Mouse (Mus musculus) spleen, postnatal 14 days (tissue): Measurements from ENCODE around the gene Akain1.

Experiments used
- DNase-seq, 2 experiments: peaks; one replicate each; pipeline ENCODE4 v3.0.0; 2021 to 2022; ENCODE audit warnings: low spot score in 2 of 2

Akain1 gene

DNA sequence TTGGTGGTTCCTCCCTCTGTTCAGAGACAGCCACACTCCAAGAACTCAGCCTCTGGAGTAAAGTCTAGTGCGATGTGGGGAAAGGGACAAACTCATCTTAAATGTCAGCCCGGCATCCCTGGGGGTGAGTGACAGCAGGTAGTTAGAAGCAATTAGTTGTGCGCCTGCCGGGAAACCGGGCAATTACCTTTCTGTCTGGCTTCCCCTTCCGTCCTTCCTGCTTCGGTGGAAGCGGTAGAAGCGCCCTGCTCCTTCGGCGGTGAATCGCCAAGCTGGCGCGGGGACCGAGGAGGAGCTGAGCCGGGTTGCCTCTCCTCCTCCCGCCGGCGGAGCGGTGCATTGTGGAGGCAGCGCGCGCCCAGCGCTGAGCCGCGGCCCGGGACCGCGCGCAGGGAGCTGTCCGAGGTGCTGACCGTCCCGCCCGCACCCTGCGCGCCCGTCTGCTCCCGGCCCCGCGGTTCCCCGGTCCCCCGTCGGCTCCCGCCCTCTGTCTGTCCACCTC lies at the start of gene Akain1:
Gene Akain1 (plus strand): TSS at position 337 of the 502 bp plus-strand sequence.
- peak; percentile 22 to 41 for DNase-seq

DNA sequence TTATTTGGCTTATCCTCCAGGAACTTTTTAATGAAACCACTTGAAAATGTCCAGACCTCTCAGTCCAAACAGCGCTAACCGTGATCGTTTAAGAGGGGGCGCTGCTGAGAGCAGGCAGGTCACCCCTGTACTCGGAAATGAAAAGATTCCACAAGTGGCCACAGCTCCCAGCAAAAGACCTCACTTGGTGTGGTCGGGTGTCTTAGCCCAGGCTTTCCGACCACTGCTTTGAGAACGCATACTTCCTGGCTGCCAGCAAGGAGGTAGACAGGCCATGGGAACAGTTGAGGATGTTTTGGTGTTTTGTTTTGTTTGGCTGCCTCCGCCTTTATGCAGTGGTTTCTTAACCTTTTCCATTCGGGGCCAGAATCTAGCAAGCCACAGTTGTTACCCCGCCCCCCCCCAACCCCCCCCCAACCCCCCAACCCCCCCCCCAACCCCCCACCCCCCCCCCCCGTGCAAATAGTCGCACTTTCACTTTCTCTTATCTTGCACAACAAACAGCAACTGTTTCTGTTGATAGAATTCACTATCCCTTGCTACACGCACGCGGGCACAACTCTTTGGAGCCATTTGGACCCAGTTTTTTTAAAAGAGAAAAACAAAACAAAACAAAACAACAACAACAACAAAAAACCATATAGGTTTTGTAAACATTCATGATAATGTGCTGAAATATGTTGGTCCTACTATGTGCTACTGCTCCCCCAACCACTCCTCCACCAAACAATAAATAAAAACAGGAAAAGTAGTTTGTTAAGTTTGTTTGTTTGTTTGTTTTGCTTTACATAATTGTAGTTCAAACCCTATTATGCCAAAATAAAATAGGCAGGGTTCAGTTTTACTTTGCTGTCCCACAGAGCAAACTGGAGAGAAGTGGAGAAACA lies 42.7 kb upstream of the Akain1 start:
- DNase-seq, result peak in 1 of 2 experiments; percentile 32

DNA sequence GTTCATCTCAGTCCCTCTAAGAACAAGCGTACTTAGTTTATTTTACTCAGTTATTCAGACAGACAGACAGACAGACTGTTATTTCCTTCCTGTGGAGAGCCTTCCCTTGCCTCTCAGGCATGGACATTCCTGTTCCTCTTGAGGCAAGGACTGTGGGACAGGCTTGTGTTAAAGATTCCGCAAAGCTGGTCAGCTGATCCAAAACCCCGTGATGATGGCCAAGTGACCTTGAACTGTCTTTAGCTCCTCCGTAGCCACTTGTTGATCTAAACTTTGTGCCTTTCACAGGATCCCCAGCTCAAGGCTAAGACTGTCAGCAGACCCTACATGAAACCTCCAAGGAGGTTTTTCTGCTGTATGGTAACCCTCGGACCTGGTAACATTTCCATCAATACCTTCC lies 42.0 kb upstream of the Akain1 start:
- DNase-seq, result no peak

DNA sequence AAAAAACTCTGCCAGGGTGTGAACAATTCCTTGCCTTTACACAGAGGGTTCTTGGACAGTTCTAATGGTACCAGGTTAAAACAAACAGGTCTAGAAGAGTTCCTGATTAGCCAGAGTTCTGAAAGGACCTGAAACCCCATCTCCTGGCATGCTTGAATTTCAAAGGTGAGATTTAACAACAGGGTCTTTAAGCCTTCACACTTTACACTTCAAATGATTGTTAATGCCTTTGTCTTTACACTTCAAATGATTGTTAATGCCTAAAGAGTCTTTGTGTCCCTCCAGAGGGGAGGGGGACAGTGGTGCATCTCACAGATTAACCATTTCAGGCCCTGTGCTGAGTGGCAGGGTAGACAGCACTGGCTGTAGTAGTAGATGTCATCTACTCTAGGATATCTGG lies 41.0 kb upstream of the Akain1 start:
- no peak for DNase-seq

DNA sequence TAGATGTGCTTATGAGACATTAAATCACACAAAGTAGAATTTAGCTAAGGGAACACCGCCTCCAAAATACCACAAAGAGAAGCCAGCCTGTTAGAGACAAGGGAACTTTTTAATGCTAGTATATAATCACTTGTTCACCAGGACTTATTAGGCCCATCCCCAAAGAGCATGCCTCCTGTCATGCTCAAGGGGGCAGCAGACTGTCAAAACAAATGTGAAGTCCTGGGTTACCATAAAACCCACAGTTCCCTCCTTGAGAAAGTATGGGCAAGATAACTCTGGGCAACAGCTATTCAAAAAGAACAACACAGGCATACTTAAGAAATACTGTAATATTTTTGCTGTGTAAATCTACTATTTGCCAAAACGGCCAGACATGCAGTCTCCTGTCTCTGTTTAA lies 38.0 kb upstream of the Akain1 start:
- DNase-seq, result no peak

DNA sequence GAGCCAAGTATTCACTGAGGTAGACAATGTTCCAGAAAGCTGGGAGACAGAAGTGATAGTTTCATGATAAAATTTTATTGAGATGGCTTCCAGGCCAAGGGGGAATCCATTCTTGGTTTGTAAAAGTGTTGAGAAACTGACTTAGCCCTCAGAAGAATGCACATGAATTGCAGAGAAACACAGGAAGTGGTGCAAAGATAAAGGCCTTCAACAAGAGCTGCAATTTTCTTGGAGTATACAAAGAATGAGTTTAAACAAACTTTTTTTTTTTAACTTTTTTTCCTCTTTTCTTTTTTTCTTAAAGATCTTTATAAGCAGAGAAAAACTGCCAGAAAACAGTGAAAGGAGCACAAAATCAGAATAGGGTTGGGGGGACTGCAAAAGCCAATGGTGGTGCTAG lies 23.0 kb upstream of the Akain1 start:
- no peak for DNase-seq

DNA sequence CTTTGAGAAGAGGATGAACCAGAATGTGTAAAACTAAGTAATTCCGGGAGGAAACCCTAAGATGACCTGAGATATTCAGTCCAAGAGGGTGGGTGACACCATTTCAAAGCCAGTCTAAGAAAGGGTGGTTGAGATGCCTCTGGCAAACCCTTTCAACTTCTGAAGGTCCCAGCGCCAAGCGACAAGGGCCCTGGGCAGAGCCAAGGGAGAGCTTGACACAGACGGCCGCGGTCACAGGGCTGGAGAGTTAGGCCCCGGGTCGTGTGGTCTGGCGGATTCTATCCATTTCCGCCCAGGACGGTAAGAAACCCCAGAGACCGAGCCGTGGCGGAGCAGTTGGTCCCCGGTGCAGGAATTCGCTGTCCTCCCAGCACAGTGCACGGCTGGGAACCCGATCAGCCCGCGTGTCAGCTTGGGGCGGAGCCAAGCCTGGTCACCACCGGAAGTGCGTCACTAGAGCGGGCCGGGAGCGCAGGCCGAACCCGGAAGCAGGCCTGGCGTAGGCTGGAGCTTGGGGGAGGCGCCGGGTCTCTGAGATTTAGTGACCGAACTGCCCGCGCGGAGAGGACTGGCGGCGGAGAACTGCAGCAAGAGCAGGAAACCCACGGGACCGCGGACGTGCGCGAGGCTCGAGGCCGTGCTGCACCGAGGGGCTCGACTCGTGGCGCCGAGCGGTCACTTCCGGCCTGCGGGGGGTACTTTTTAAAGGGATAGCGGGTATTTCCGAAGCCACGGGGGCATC lies 22.0 kb upstream of the Akain1 start:
- peak; percentile 86 to 92 for DNase-seq

DNA sequence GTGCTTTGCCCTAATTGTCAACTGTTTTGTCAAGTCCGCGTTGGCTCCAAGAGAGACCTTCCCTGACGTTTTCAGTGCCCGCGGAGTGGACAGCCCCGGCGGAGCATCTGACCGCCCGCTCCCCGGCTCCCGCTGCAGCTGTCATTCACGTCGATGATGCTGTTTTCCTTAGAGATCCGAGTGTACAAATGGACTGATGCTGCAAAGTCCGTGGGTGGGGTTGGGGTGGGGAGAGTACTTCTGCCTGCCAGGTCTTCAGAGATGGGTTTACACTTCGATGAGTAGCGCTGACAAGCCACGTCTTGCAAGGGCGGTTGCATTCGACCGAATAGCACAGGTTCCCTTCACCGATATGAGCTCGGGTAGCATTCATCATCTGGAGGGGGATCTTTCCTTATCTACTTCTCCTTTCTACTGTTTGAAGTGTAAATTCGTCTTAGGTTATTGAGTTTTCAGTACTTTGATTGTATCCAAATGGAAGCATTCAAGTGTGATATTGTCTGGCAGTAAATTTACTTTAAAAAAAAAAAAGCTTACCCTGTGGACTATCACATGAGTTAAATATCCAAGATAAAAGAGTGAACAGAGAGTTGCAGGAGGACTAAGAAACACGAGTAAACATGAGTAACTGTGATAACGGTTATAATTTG lies 21.3 kb upstream of the Akain1 start:
- DNase-seq, result no peak

DNA sequence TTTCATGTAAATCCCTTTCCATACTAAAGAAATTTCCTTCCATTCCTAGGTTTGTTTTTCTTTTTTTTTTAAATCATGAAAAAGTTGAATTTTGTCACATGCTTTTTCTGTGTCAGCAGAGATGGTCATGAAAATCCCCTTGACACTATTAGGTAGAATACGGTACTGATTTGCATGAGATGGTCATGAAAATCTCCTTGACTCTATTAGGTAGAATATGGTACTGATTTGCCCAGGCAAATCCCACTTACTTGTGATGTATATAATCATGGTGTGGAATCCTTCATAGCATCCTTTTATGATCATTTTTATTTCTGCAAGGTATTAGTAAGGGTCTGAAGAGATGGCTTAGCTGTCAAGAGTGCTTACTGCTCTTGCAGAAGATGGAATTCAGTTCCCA lies 17.5 kb upstream of the Akain1 start:
- DNase-seq, result no peak

DNA sequence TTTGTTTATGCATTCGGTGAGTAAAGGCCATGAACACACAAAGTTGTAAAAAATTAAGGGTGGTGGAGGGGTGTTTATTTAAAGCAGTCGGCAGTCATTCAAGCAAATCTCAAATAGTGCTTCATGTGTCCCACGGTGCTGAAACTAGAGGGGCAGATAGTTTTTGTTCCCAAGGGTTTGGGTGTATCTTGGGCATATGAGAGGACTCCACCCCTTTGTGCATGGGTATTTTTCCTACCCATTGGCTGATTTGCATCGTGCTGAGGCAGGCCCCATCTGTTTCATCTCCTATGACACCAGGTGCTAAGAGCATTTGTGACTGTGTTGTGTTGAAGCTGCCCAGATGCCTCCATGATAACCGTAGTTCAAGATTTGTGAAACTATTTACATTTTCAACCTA lies 1.3 kb upstream of the Akain1 start:
- no peak for DNase-seq

DNA sequence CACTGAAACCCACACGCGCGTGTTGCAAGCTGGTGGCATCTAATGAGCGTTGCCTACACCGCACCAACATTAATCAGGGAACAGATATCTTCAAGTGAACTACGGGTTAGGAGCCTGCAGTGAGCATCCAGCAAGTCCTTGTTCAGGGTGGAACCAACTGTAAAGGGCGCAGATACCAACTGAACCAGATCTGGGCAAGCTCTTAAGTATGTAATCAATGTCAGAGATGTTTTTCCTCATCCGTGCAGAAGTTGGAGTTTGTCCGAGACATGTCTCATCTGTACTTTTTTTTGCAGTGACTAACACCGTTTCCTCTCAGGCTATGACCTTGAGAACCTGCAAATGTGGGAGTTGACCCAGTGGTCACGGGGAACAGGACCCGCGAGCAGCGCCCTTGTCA lies 640 bp upstream of the Akain1 start:
- DNase-seq, result no peak

DNA sequence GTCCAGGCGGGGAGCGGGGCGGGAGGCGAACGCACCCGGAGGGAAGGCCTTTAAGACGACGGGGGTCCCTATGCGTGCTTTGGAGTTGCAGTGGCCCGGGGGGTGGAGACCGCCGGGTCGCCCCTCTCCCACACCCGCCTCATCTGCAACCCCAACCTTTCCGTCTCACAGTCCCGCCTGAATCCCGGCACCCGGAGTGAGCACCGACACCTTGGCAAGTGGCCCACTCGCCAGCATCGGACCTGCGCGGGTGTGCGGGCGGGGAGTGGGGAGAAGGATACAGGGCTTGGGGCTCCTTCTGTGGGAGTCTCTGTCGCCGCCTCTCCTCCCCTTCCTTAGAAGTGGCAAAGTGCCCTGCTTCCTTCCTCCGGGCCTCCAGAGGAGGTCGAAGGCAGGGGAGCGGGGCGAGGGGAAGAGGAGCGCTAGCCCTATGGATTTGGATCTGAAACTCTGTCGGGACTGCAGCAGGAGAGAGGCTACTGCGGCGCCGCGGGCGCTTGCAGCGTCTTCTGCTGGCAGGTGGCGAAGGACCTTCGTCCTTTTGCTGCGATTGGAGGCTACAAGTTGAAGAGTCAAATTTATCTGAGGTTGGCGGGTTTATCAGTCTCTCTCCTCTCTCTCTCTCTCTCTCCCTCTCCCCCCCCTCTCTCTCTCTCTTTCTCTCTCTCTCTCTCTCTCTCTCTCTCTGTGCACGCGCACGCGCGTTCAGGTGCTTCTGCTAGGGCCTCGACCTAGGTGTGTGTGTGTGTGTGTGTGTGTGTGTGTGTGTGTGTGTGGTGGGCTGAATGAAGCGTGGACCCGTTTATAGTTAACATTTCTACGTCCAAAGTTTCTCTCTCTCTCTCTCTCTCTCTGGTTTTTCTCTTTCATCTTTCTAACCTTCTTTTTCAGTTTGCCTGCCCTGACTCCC lies 700 bp downstream of the Akain1 start:
- no peak for DNase-seq

DNA sequence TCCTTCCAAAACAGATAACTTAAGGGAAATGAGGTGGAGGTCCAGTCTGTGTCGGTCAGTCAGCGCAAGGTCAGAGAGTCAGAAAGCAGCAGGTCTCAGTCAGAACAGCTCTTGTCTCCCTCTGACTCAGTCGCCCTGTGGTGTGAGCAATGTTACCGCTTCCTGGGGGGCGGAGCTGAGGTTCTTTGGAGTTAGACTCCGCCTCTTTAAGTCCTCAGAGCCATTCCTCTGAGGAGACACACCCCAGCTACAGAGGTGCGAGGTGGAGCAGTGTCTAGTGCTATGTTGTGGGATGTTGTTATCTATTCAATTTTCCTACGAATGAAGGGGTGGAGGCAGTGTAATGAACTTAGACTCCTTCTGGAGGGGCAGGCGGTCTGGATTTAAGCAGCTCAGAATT lies 1.9 kb downstream of the Akain1 start:
- DNase-seq, result no peak

DNA sequence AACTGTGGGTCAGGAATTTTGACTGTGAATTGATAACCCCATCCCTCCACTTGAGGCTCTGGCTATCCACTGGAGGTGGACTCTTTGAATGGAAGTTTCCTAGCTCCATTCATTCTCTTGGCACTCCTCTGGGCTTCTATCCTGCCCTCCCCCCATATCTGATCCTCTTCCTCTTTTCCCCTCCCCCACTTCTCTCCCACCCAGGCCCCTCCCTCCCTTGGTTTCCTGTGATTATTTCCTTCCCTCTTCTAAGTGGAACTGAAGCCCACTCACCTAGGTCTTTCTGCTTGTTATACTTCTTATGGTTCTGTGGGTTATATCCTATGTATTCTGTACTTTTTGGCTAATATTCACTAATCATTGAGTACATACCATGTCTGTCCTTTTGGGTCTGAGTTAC lies 9.6 kb downstream of the Akain1 start:
- DNase-seq, result no peak

DNA sequence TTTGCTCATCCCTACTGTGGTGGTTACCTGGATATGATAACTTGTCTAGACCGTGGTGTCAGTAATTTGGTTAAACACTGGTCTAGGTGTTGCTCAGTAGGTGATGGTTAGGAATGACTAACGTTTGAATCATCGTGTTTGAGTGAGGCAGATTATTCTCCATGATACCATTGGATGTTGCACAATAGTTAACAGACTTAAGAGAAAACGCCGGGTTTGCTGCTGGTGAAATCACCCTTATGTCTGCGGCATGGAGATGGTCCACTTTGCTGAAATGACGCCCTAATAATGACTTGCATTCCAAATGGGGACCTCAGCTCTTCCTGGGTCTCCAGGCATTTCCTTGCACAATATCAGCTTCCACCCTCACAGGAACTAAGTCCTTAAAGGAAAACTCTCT lies 22.6 kb downstream of the Akain1 start:
- DNase-seq, result no peak

DNA sequence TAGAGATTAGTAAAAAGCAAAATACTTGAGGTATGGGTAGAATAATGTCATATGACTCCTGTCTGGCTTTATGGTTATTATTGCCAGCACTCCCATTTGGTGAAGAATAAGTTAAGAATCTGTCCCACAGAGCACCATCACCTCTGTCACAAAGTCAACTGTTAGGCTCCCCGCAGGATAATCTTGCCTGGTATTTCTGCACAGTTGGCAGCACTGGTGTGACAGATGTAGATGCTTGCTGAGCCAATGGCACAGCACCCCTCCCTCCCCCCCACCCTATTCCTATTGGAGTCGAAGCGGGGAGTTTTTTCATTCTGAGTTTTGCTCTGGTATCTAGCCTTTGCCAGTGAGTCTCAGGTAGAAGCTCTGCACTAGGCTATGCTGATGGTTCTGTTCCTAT lies 23.9 kb downstream of the Akain1 start:
- no peak for DNase-seq

DNA sequence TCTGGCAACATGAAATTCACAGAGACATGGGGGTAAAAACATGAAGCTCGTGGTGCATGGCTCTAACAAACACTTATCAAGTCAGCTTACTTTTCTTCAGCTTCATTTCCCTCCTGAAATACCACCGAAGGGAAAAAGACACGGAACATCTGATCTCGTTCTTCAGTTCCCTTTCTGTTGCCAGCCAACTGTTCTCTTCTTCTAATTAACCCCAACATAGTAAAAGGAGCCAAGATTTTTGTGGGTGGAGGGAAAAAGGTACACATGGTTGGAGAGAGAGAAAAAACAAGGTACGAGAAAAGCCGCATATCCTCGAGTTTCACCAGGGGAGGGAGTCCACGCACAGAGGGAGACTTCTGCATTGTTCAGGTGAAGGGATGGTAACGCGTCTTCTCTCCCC lies 32.0 kb downstream of the Akain1 start:
- DNase-seq, result no peak

DNA sequence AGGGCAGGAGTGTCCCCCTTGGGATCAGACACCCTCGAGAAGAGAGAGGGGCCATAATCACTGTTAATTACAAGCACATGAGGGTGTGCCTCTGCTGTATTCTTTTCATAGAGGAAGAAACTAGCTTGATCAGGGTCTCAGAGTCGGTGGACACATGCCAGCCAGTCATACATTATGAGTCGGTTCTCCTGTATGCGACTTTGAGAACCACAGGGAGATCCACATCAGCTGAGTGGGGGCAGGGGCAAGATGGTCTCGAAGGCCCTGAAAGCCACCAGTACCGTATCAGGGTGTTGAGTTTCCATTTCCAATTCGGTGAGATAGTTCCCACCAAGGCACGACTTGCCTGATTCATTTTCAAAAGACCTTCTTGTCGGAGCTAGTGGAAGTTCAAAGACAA lies 33.3 kb downstream of the Akain1 start:
- no peak for DNase-seq

DNA sequence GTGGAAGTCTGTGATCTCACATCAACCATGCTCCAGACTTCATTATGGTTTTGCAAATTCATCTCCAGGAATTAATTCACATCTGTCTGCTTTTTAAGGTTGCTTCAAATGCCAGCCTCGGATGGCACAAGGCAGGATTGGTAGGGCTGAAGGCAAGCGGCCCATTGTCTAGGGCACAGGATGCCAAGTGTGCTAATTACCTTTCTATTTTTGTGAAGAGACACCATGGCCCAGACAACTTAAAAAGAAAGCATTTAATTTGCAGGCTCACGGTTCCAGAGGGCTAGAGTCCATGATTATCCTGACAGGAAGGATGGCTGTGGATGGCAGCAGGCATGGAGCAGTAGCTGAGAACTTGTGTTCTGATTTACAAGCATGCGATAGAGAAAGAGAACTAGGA lies 35.0 kb downstream of the Akain1 start:
- DNase-seq, result no peak

DNA sequence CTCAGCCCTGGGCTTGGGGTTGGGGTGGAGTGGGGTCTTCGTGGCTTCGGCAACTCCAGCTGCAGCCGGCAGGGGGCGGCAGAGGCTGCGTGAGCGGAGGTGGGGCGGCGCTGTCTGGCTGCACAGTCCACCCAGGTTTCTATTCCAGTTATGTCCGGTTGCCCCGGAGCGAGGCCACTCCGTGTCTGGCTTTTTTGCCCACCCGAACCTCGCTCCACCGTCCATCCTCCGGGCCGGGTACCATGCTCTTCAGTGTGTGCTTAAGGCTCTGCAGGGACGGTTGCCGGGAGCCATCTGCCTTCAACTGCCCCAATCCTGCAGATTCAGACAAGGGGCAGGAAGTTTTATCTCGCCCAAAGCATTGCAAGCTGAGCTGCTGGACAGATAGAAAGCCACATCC lies 36.3 kb downstream of the Akain1 start:
- peak in 1 of 2 experiments; percentile 18 for DNase-seq

DNA sequence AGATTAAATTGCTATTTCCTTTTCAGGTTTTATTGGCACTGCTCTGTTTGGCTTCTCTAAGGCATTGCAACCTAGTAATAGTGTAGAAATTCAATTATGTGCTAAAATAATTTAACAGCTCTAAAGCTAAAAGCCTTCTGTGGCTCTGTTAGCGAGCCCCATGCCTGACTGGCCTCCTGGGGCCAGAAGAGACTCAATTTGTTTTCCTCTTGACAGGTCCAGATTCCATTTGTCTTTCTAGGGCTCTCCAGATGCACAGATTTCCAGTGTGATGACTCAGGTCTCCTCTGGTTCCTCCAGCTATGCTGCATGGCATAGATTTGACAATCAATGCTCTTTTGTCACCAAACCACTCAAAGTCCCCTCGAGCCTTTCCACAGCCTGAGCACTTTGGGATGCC lies 38.4 kb downstream of the Akain1 start:
- DNase-seq, result no peak
